Mouse (Mus musculus): ENCODE measurements around the gene Serpinb6b. TPM values are rescaled to one million over a fixed set of nuclear protein-coding genes. Genes with fewer than 3 reads are reported as not detected.

Serpinb6b gene
- polyA plus RNA-seq, 1 experiment from 2014 or later, result 34.5 TPM

DNA sequence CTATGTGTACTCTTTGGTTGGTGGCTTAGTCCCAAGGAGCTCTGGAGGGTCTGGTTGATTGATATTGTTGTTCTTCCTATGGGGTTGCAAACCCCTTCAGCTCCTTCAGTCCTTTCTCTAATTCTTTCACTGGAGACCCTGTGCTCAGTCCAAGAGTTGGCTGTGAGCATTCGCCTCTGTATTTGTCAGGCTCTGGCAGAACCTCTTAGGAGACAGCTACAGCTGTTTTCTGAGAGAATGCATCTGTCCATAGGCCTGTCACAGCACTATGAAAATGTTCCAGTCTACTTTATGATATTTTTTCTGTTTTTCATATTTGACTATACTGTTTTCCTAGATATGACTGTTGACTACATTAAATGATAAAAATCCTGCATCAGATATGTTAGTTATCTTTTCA is 47.4 kb downstream of the Serpinb6b start:
- Histone ChIP-seq H3K4me1 (peaks cover 5% of the 10 kb centered on the region; the same call in 1 of the 2 replicates), H3K4me3 (no peak overlapping the region), H3K4me2 (no peak overlapping the region), H3K27me3 (no peaks in the 10 kb centered on the region), H3K9me3 (no peaks in the 10 kb centered on the region), H3K27ac (no peak overlapping the region), H3K36me3 (peaks cover 27% of the 10 kb centered on the region), H3K9ac (no peak overlapping the region)
- ATAC-seq (ENCODE audit: borderline replicate concordance, extremely low read depth, low FRiP score, low TSS enrichment), result peak; percentile 93; the same call in 1 of the 2 replicates
- WGBS, result 49% methylated on average over 1 of the region's 1 CpGs

- Histone ChIP-seq H3K27me3 (no peaks in the 10 kb centered on the region), H3K4me3 (no peak overlapping the region), H3K9me3 (no peaks in the 10 kb centered on the region), H3K27ac (no peak overlapping the region), H3K36me3 (peaks cover 28% of the 10 kb centered on the region), H3K9ac (no peak overlapping the region), H3K4me2 (no peak overlapping the region), H3K4me1 (peaks cover 5% of the 10 kb centered on the region; the same call in 1 of the 2 replicates)
- WGBS, result 42% methylated on average over 2 of the region's 2 CpGs
- ATAC-seq (ENCODE audit: borderline replicate concordance, extremely low read depth, low FRiP score, low TSS enrichment), result no peak
Measured at GRCm38 (mm10) chr13:33013271-33013670, 48.3 kb downstream of the Serpinb6b start.

DNA sequence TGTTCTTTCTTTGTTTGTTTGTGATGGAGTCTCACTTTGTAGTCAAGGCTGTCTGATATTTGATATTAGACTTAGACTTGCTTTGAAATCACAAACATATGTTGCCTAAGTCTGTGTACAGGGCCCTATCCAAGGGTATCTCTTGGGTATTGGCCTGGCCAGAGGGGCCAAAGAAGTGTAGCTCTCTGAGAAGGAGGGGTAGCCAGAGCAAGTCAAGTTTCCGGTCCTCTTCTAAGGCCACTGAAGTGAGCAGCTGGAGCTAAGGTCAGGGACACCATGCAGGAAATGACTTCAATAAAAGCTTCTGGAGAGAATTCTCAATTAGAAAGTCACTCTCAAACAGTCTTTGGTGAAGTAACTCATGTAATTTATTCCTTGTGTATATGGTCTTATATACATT is 57.4 kb downstream of the Serpinb6b start:
- no peak overlapping the region for H3K9ac ChIP-seq
- ATAC-seq (ENCODE audit: borderline replicate concordance, extremely low read depth, low FRiP score, low TSS enrichment), result no peak
- H3K4me3 ChIP-seq, result no peak overlapping the region
- WGBS, result 91% methylated on average over 1 of the region's 1 CpGs
- no peaks in the 10 kb centered on the region for H3K27me3 ChIP-seq
- no peak overlapping the region for H3K4me2 ChIP-seq
- no peaks in the 10 kb centered on the region for H3K9me3 ChIP-seq
- no peak overlapping the region for H3K27ac ChIP-seq
- H3K36me3 ChIP-seq, result peaks cover 2% of the 10 kb centered on the region; the same call in 1 of the 2 replicates
- 0 out of 2 replicates have a peak, but pooled peaks cover 5% of the 10 kb centered on the region for H3K4me1 ChIP-seq

- Histone ChIP-seq H3K4me2 (no peak overlapping the region), H3K4me3 (no peak overlapping the region), H3K36me3 (no peaks in the 10 kb centered on the region), H3K27ac (no peak overlapping the region), H3K4me1 (0 out of 2 replicates have a peak, but pooled peaks cover 5% of the 10 kb centered on the region), H3K9ac (no peak overlapping the region), H3K9me3 (no peaks in the 10 kb centered on the region), H3K27me3 (no peaks in the 10 kb centered on the region)
- no peak for ATAC-seq (ENCODE audit: borderline replicate concordance, extremely low read depth, low FRiP score, low TSS enrichment)
- 24% methylated on average over 1 of the region's 1 CpGs for WGBS
Measured at GRCm38 (mm10) chr13:33026427-33027057, 61.5 kb downstream of the Serpinb6b start.

GRCm38 (mm10) chr13:33027244-33027643 is 62.2 kb downstream of the Serpinb6b start, which contains the start of gene Serpinb9b:
Serpinb9b (plus strand) TSS chr13:33027416.
- no peak for ATAC-seq (ENCODE audit: borderline replicate concordance, extremely low read depth, low FRiP score, low TSS enrichment)
- no peaks in the 10 kb centered on the region for H3K36me3 ChIP-seq
- no peaks in the 10 kb centered on the region for H3K9me3 ChIP-seq
- no peaks in the 10 kb centered on the region for H3K27me3 ChIP-seq
- H3K27ac ChIP-seq, result no peak within 1 kb of the TSS
- 67% methylated on average over 2 of the region's 2 CpGs for WGBS
- no peak within 1 kb of the TSS for H3K4me2 ChIP-seq
- no peak within 1 kb of the TSS for H3K4me3 ChIP-seq
- 0 out of 2 replicates have a peak, but pooled peaks cover 5% of the 10 kb centered on the region for H3K4me1 ChIP-seq
- no peak within 1 kb of the TSS for H3K9ac ChIP-seq

- ATAC-seq (ENCODE audit: borderline replicate concordance, extremely low read depth, low FRiP score, low TSS enrichment), result no peak
- Histone ChIP-seq H3K4me1 (0 out of 2 replicates have a peak, but pooled peaks cover 5% of the 10 kb centered on the region), H3K4me3 (no peak overlapping the region), H3K36me3 (no peaks in the 10 kb centered on the region), H3K9ac (no peak overlapping the region), H3K9me3 (no peaks in the 10 kb centered on the region), H3K4me2 (no peak overlapping the region), H3K27me3 (no peaks in the 10 kb centered on the region), H3K27ac (no peak overlapping the region)
- 15% methylated on average over 2 of the region's 2 CpGs for WGBS
Measured at GRCm38 (mm10) chr13:33028146-33028545, 63.1 kb downstream of the Serpinb6b start.

GRCm38 (mm10) chr13:33028550-33028949 is 63.5 kb downstream of the Serpinb6b start:
- H3K4me3 ChIP-seq, result no peak overlapping the region
- H3K36me3 ChIP-seq, result no peaks in the 10 kb centered on the region
- H3K27me3 ChIP-seq, result no peaks in the 10 kb centered on the region
- no peak overlapping the region for H3K27ac ChIP-seq
- H3K4me2 ChIP-seq, result no peak overlapping the region
- 42% methylated on average over 2 of the region's 2 CpGs for WGBS
- H3K9ac ChIP-seq, result no peak overlapping the region
- no peaks in the 10 kb centered on the region for H3K9me3 ChIP-seq
- H3K4me1 ChIP-seq, result 0 out of 2 replicates have a peak, but pooled peaks cover 5% of the 10 kb centered on the region
- no peak for ATAC-seq (ENCODE audit: borderline replicate concordance, extremely low read depth, low FRiP score, low TSS enrichment)

Other genes starting within 250 kb of the Serpinb6b start
- 0.10 and 0.19 TPM in 2 replicates for gene Mylk4, start 181.3 kb upstream of the Serpinb6b start, polyA plus RNA-seq (2015; fragmentation: Nextera tagmentation; extraction: Ambion mirVana)
- 29.9 and 30.5 TPM in 2 replicates for gene Wrnip1, start 163.2 kb upstream of the Serpinb6b start, polyA plus RNA-seq (2015; fragmentation: Nextera tagmentation; extraction: Ambion mirVana)
- not detected in 2 replicates for gene D930007J09Rik, start 162.4 kb upstream of the Serpinb6b start, polyA plus RNA-seq (2015; fragmentation: Nextera tagmentation; extraction: Ambion mirVana)
- 5.8 and 8.9 TPM in 2 replicates for gene Serpinb1a, start 114.0 kb upstream of the Serpinb6b start, polyA plus RNA-seq (2015; fragmentation: Nextera tagmentation; extraction: Ambion mirVana)
- gene Serpinb1c, start 67.0 kb upstream of the Serpinb6b start, polyA plus RNA-seq (2015; fragmentation: Nextera tagmentation; extraction: Ambion mirVana), result not detected in 2 replicates
- gene Serpinb9, start 38.0 kb downstream of the Serpinb6b start, polyA plus RNA-seq (2015; fragmentation: Nextera tagmentation; extraction: Ambion mirVana), result 32.3 and 36.3 TPM in 2 replicates
- 0.15 and 0.19 TPM in 2 replicates for gene Serpinb9b, start 62.2 kb downstream of the Serpinb6b start, polyA plus RNA-seq (2015; fragmentation: Nextera tagmentation; extraction: Ambion mirVana)
- gene Serpinb1b, start 113.4 kb downstream of the Serpinb6b start, polyA plus RNA-seq (2015; fragmentation: Nextera tagmentation; extraction: Ambion mirVana), result 0.43 TPM in 1 of 2 replicates, not detected in the other
- gene Serpinb9c, start 194.5 kb downstream of the Serpinb6b start, polyA plus RNA-seq (2015; fragmentation: Nextera tagmentation; extraction: Ambion mirVana), result not detected in 2 replicates
- gene Serpinb9d, start 227.8 kb downstream of the Serpinb6b start, polyA plus RNA-seq (2015; fragmentation: Nextera tagmentation; extraction: Ambion mirVana), result not detected in 2 replicates

Measured in lung, embryonic 15.5 days (tissue).